8 mouse cellular contexts compared by ENCODE assay signal in the genomic region with DNA sequence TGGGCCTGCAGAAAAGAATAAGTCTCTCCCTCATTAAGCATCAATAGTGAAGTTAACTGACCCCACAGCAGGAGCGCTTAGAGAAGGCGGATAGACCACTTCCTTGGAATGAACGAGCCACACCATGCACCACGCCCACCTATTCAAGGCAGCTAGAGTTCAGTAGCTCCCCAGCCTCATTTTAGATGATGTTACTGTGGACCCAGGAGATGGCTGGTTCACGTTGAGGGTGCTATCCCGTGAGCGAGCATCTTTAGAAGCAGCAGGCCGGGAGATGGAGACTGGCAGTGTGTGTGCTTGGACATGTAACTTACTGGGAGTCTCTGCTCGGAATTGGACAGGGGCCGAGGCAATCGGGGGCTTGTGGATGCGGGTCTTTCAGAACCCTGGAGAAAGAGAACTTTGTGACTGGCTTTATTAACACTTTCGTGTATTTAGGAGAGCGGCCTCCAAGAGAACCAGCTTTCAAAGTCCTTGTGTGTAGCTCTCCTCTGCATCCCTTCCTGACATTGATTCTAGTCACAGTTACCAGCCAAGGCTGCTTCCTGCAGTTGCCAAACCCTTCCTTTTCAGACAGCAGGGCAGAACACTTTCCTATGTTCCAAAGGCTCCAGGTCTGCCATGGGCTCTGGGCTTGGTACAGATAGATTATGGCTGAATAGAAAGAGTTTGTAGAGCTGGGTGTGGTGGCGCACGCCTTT. TPM values are rescaled to one million over a fixed set of nuclear protein-coding genes. Genes with fewer than 3 reads are reported as not detected.
A peak's percentile ranks its signal among the peaks of the same experiment; 100 is the strongest.
DNase-seq lines count a peak whose midpoint lies in the region; ATAC-seq and TF ChIP-seq lines count a peak whose summit lies in the region.

No protein-coding gene starts in this region.

- peaks cover 11% of the 10 kb centered on the region; the same call in 1 of the 2 replicates for H3K4me1 ChIP-seq in lung, embryonic 14.5 days (ENCODE audit: insufficient read depth)
- H3K4me1 ChIP-seq in forebrain, embryonic 13.5 days, result peaks cover 8% of the 10 kb centered on the region
- peaks cover 28% of the 10 kb centered on the region for H3K4me1 ChIP-seq in limb, embryonic 14.5 days (ENCODE audit: control insufficient read depth, insufficient read depth, low read length)
- H3K4me1 ChIP-seq in small intestine, adult 2 months (ENCODE audit: control insufficient read depth, insufficient read depth, insufficient read length, low read length), result peaks cover 3% of the 10 kb centered on the region; the same call in 1 of the 2 replicates

- H3K27ac ChIP-seq in lung, embryonic 14.5 days (ENCODE audit: low read depth), result peak overlapping the region; percentile 50; the same call in 1 of the 2 replicates
- H3K27ac ChIP-seq in forebrain, embryonic 13.5 days, result no peak overlapping the region
- H3K27ac ChIP-seq in limb, embryonic 14.5 days (replicated peaks; ENCODE audit: low read depth, low read length), result no peak overlapping the region
- H3K27ac ChIP-seq in small intestine, adult 2 months (ENCODE audit: insufficient read depth, low read depth, low read length), result 0 out of 2 replicates have a peak overlapping the region, but pooled peaks have one; percentile 6

- peak overlapping the region; percentile 75 for H3K4me3 ChIP-seq in lung, embryonic 14.5 days (ENCODE audit: low read depth, low read length)
- H3K4me3 ChIP-seq in forebrain, embryonic 13.5 days, result no peak overlapping the region; the same call in 1 of the 2 replicates
- H3K4me3 ChIP-seq in limb, embryonic 14.5 days (replicated peaks; ENCODE audit: low read length), result peak overlapping the region; percentile 71
- H3K4me3 ChIP-seq in small intestine, adult 2 months (ENCODE audit: low read depth, low read length), result peak overlapping the region; percentile 67

- ATAC-seq in lung, embryonic 14.5 days (ENCODE audit: insufficient read depth), result no peak
- ATAC-seq in forebrain, embryonic 13.5 days, result no peak
- ATAC-seq in limb, embryonic 14.5 days (ENCODE audit: low FRiP score, low read depth), result no peak

- peak overlapping the region; percentile 84 for H3K4me2 ChIP-seq in lung, embryonic 14.5 days
- peak overlapping the region; percentile 97 for H3K4me2 ChIP-seq in forebrain, embryonic 13.5 days
- H3K4me2 ChIP-seq in limb, embryonic 14.5 days (replicated peaks; ENCODE audit: low read depth, low read length, severe bottlenecking), result peak overlapping the region; percentile 77

- DNase-seq in lung, embryonic 14.5 days, result peak; percentile 30
- no peak for DNase-seq in lung, postnatal 25 days (ENCODE audit: low spot score)
- no peak for DNase-seq in limb, embryonic 14.5 days (ENCODE audit: low spot score)
- no peak for DNase-seq in B cell, adult 2 months
- no peak for DNase-seq in right cerebral cortex, postnatal 10 days (ENCODE audit: low spot score in 2 of 2)
- DNase-seq in left cerebral cortex, postnatal 36 days (ENCODE audit: low spot score in 2 of 2), result no peak

- H3K36me3 ChIP-seq in lung, embryonic 14.5 days (ENCODE audit: insufficient read depth), result no peaks in the 10 kb centered on the region
- H3K36me3 ChIP-seq in forebrain, embryonic 13.5 days (ENCODE audit: poor library complexity, severe bottlenecking), result no peaks in the 10 kb centered on the region
- H3K36me3 ChIP-seq in limb, embryonic 14.5 days (ENCODE audit: control insufficient read depth, insufficient read depth, low read length), result no peaks in the 10 kb centered on the region
- no peaks in the 10 kb centered on the region for H3K36me3 ChIP-seq in small intestine, adult 2 months (ENCODE audit: control insufficient read depth, insufficient read depth, low read length)

- no peak for TF ChIP-seq CTCF in lung, embryonic 14.5 days (IDR thresholded peaks at IDR 0.05; ENCODE audit: low read depth)
- TF ChIP-seq CTCF in small intestine, adult 2 months (IDR thresholded peaks at IDR 0.05; ENCODE audit: extremely low read depth, insufficient read length, insufficient replicate concordance, low read depth, low read length), result no peak

- WGBS in lung, embryonic 14.5 days, result 36% methylated on average over 16 of the region's 16 CpGs
- WGBS in forebrain, embryonic 13.5 days, result 28% methylated on average over 16 of the region's 16 CpGs
- 44% methylated on average over 16 of the region's 16 CpGs for WGBS in limb, embryonic 14.5 days
- WGBS in small intestine, adult 2 months, result 58% methylated on average over 16 of the region's 16 CpGs

- no peaks in the 10 kb centered on the region for H3K9me3 ChIP-seq in lung, embryonic 14.5 days (ENCODE audit: low read depth, low read length)
- no peaks in the 10 kb centered on the region for H3K9me3 ChIP-seq in forebrain, embryonic 13.5 days (replicated peaks)
- H3K9me3 ChIP-seq in limb, embryonic 14.5 days (ENCODE audit: control insufficient read depth, low read length), result no peaks in the 10 kb centered on the region

- no peak for TF ChIP-seq POLR2A in limb, embryonic 14.5 days (IDR thresholded peaks at IDR 0.05; ENCODE audit: borderline replicate concordance, extremely low read depth, insufficient read depth, insufficient read length)
- TF ChIP-seq POLR2A in small intestine, adult 2 months (IDR thresholded peaks at IDR 0.05; ENCODE audit: low read depth, low read length), result no peak

- intact Hi-C loops in left cerebral cortex, postnatal 36 days (cut with DNase I), result loop anchor here (2.0 kb wide), 1 partner anchor 265 kb away; no protein-coding TSS in a partner anchor

- peak overlapping the region; percentile 92 for H3K9ac ChIP-seq in lung, embryonic 14.5 days
- no peak overlapping the region for H3K9ac ChIP-seq in forebrain, embryonic 13.5 days
- peak overlapping the region; percentile 90 for H3K9ac ChIP-seq in limb, embryonic 14.5 days (ENCODE audit: low read depth, low read length, severe bottlenecking)

- H3K27me3 ChIP-seq in lung, embryonic 14.5 days (ENCODE audit: insufficient read depth, low read length), result no peaks in the 10 kb centered on the region
- peaks cover 55% of the 10 kb centered on the region for H3K27me3 ChIP-seq in forebrain, embryonic 13.5 days
- no peaks in the 10 kb centered on the region for H3K27me3 ChIP-seq in limb, embryonic 14.5 days (ENCODE audit: control insufficient read depth, insufficient read depth, low read length)
- peaks cover 6% of the 10 kb centered on the region for H3K27me3 ChIP-seq in small intestine, adult 2 months (ENCODE audit: control insufficient read depth, insufficient read depth, low read length)

RNA-seq across cellular contexts. Expression of a gene that starts 1.4 kb away (rescaled TPM):
- polyA plus RNA-seq in lung, embryonic 14.5 days (2014; fragmentation: Nextera tagmentation; extraction: Ambion mirVana), result 28.7 and 30.0 TPM in 2 replicates
- polyA plus RNA-seq in forebrain, embryonic 13.5 days (2015; fragmentation: Nextera tagmentation; extraction: Ambion mirVana), result 0.48 and 0.55 TPM in 2 replicates
- 19.7 and 19.8 TPM in 2 replicates for polyA plus RNA-seq in limb, embryonic 14.5 days (2012; rRNA removed)
- 10.0 and 13.2 TPM in 2 replicates for polyA plus RNA-seq in limb, embryonic 14.5 days (2014; fragmentation: Nextera tagmentation; extraction: Ambion mirVana)
- polyA plus RNA-seq in small intestine, adult 2 months (2012; rRNA removed), result 5.0 and 8.0 TPM in 2 replicates
- total RNA-seq in left cerebral cortex, postnatal 36 days (2021), result 1 to 10 TPM; 5.5 to 9.3 TPM

Comparison
In these comparisons a context has a peak if more than half of its experiments do, and no peak if none do; other contexts are left out.
1. H3K27ac ChIP-seq: peak in lung, embryonic 14.5 days (single experiment) and small intestine, adult 2 months (single experiment); none in forebrain, embryonic 13.5 days (single experiment) and limb, embryonic 14.5 days (single experiment).
2. Peak in every context shown above with its lines, with median percentiles within 50 percentile points of each other: H3K4me2 ChIP-seq.